Mouse (Mus musculus) adrenal gland, adult (tissue): Measurements from ENCODE around the gene Slc13a5.

Experiments used
- DNase-seq, 2 experiments: peaks; one replicate each; pipeline ENCODE4 v3.0.0; 2022 to 2023; ENCODE audit warnings: low spot score in 1 of 2; ENCODE audit not compliant: inconsistent age in 2 of 2

The Slc13a5 gene

GRCm38 (mm10) chr11:72207204-72207833, 59.7 kb downstream of the Slc13a5 start, which contains the start of the genes 4933427D14Rik and Txndc17:
4933427D14Rik (minus strand) TSS chr11:72207459.
Txndc17 (plus strand) TSS chr11:72207547.
- peak; percentile 92 to 98 for DNase-seq

- peak; percentile 42 to 76 for DNase-seq
Measured at GRCm38 (mm10) chr11:72206341-72207203, 60.5 kb downstream of the Slc13a5 start, which contains the start of gene Gm43951. Gm43951 (minus strand) TSS chr11:72206840.

- DNase-seq, result no peak
Measured at GRCm38 (mm10) chr11:72205256-72205655, 61.8 kb downstream of the Slc13a5 start.

GRCm38 (mm10) chr11:72203440-72203839, 63.6 kb downstream of the Slc13a5 start:
- no peak for DNase-seq

GRCm38 (mm10) chr11:72196506-72196905, 70.5 kb downstream of the Slc13a5 start:
- no peak for DNase-seq

GRCm38 (mm10) chr11:72194259-72194658, 72.8 kb downstream of the Slc13a5 start:
- no peak for DNase-seq
